Mouse (Mus musculus) stomach, embryonic 16.5 days (tissue): ENCODE measurements around the gene Mmgt2. TPM values are rescaled to one million over a fixed set of nuclear protein-coding genes. Genes with fewer than 3 reads are reported as not detected.
"Not testable (repeated sequence)": the region's sequence is repeated elsewhere in the genome, so short reads cannot be mapped to it uniquely, and the experiment has no call there.

Experiments used
- ATAC-seq: fragments of 200-750 bp; cut with Nextera tagmentation; 2 replicates; pipeline ENCODE4 v1.8.0; 2017; ENCODE audit warnings: moderate number of reproducible peaks, moderate TSS enrichment; ENCODE audit not compliant: insufficient read depth, low FRiP score
- H3K27ac ChIP-seq: fragments of 300-500 bp; sonication (generic); 2 replicates; pipeline ENCODE4 v1.5.1; 2014; ENCODE audit warnings: low read length
- H3K27me3 ChIP-seq: fragments of 300-500 bp; sonication (generic); 2 replicates; pipeline ENCODE4 v1.6.1; 2014; ENCODE audit warnings: low read length, control low read depth, mixed read lengths; ENCODE audit not compliant: control insufficient read depth, insufficient read depth
- H3K36me3 ChIP-seq: fragments of 300-500 bp; sonication (generic); 2 replicates; pipeline ENCODE4 v1.6.1; 2014; ENCODE audit warnings: low read length; ENCODE audit not compliant: control insufficient read depth, insufficient read depth
- H3K4me1 ChIP-seq: fragments of 300-500 bp; sonication (generic); 2 replicates; pipeline ENCODE4 v1.6.1; 2014; ENCODE audit warnings: low read length, control low read depth, mixed read lengths; ENCODE audit not compliant: control insufficient read depth, insufficient read depth
- H3K4me2 ChIP-seq: fragments of 300-500 bp; sonication (generic); 2 replicates; pipeline ENCODE4 v1.6.1; 2014; ENCODE audit warnings: low read depth, low read length, mixed read lengths
- H3K4me3 ChIP-seq: fragments of 300-500 bp; sonication (generic); replicated peaks from 2 replicates; pipeline ENCODE4 v1.5.1; 2014; ENCODE audit warnings: mild to moderate bottlenecking, low read length
- H3K9ac ChIP-seq: fragments of 300-500 bp; sonication (generic); 2 replicates; pipeline ENCODE4 v1.6.1; 2014; ENCODE audit warnings: low read length
- H3K9me3 ChIP-seq: fragments of 300-500 bp; sonication (generic); replicated peaks from 2 replicates; pipeline ENCODE4 v1.6.1; 2016; ENCODE audit warnings: low read length, control low read depth; ENCODE audit not compliant: control insufficient read depth
- WGBS: fragments of 180-500 bp; shearing (Covaris S2); extraction: QIAGEN DNeasy Blood & Tissue Kit; methylation state at CpG from one replicate; pipeline ENCODE4 v1.1.7; 2014; 5-methylcytosine and 5-hydroxymethylcytosine counted together
- polyA plus RNA-seq: library from polyadenylated mRNA; unstranded; fragments of >200 nt; fragmentation: Nextera tagmentation; extraction: Ambion mirVana; gene quantifications from 2 replicates; pipeline ENCODE4 v1.2.1, GENCODE M21; 2015

Mmgt2 gene
- polyA plus RNA-seq, 1 experiment from 2014 or later: 42.1 TPM

GRCm38 (mm10) chr11:62643681-62644363, 4.6 kb upstream of the Mmgt2 start:
- H3K27ac ChIP-seq: peak overlapping the region; percentile 9; the same call in 1 of the 2 replicates
- 80% methylated on average over 10 of the region's 10 CpGs for WGBS
- no peaks in the 10 kb centered on the region for H3K27me3 ChIP-seq
- H3K9ac ChIP-seq: no peak overlapping the region
- ATAC-seq: no peak
- peaks cover 47% of the 10 kb centered on the region for H3K4me1 ChIP-seq
- no peaks in the 10 kb centered on the region for H3K36me3 ChIP-seq
- no peaks in the 10 kb centered on the region for H3K9me3 ChIP-seq
- no peak overlapping the region for H3K4me2 ChIP-seq
- no peak overlapping the region for H3K4me3 ChIP-seq

- WGBS: 86% methylated on average over 5 of the region's 5 CpGs
- H3K4me2 ChIP-seq: no peak overlapping the region
- peak overlapping the region; percentile 59; the same call in 1 of the 2 replicates for H3K27ac ChIP-seq
- H3K9me3 ChIP-seq: no peaks in the 10 kb centered on the region
- H3K36me3 ChIP-seq: no peaks in the 10 kb centered on the region
- H3K4me1 ChIP-seq: peaks cover 47% of the 10 kb centered on the region
- ATAC-seq: no peak
- no peaks in the 10 kb centered on the region for H3K27me3 ChIP-seq
- no peak overlapping the region for H3K9ac ChIP-seq
- H3K4me3 ChIP-seq: no peak overlapping the region
Observed at GRCm38 (mm10) chr11:62644602-62645336, 3.7 kb upstream of the Mmgt2 start.

- Histone ChIP-seq H3K27ac (peak overlapping the region; percentile 59), H3K4me3 (no peak overlapping the region), H3K4me1 (peaks cover 47% of the 10 kb centered on the region), H3K27me3 (no peaks in the 10 kb centered on the region), H3K36me3 (no peaks in the 10 kb centered on the region), H3K9ac (peak overlapping the region; percentile 43; the same call in 1 of the 2 replicates), H3K9me3 (no peaks in the 10 kb centered on the region), H3K4me2 (peak overlapping the region; percentile 83)
- 73% methylated on average over 4 of the region's 4 CpGs for WGBS
- no peak for ATAC-seq
Observed at GRCm38 (mm10) chr11:62645337-62645675, 3.2 kb upstream of the Mmgt2 start.

- 12% methylated on average over 8 of the region's 8 CpGs for whole genome bisulfite sequencing
- no peak for ATAC-seq
- Histone ChIP-seq H3K27me3 (no peaks in the 10 kb centered on the region), H3K4me3 (peak overlapping the region; percentile 18), H3K9ac (peak overlapping the region; percentile 43), H3K4me2 (peak overlapping the region; percentile 83), H3K9me3 (no peaks in the 10 kb centered on the region), H3K4me1 (peaks cover 47% of the 10 kb centered on the region), H3K27ac (peak overlapping the region; percentile 59), H3K36me3 (no peaks in the 10 kb centered on the region)
Observed at GRCm38 (mm10) chr11:62645732-62646494, 2.6 kb upstream of the Mmgt2 start.

GRCm38 (mm10) chr11:62646495-62646843, 2.0 kb upstream of the Mmgt2 start:
- Histone ChIP-seq H3K27ac (peak overlapping the region; percentile 59), H3K4me3 (peak overlapping the region; percentile 18), H3K4me2 (peak overlapping the region; percentile 83), H3K9me3 (no peaks in the 10 kb centered on the region), H3K36me3 (no peaks in the 10 kb centered on the region), H3K9ac (peak overlapping the region; percentile 11; the same call in 1 of the 2 replicates), H3K27me3 (no peaks in the 10 kb centered on the region), H3K4me1 (peaks cover 47% of the 10 kb centered on the region)
- ATAC-seq: no peak
- 34% methylated on average over 4 of the region's 4 CpGs for WGBS

- peak overlapping the region; percentile 85; the same call in 1 of the 2 replicates for H3K9ac ChIP-seq
- no peaks in the 10 kb centered on the region for H3K9me3 ChIP-seq
Observed at GRCm38 (mm10) chr11:62646958-62647515, 1.4 kb upstream of the Mmgt2 start.

GRCm38 (mm10) chr11:62647661-62648590, 538 bp upstream of the Mmgt2 start, which contains the start of gene Lrrc75a:
Lrrc75a (minus strand) TSS chr11:62648523.
- WGBS: under 1% methylated on average over 80 of the region's 86 CpGs
- peak; percentile 44 for ATAC-seq
- H3K27ac ChIP-seq: peak within 1 kb of the TSS; percentile 90
- H3K36me3 ChIP-seq: no peaks in the 10 kb centered on the region
- peak within 1 kb of the TSS; percentile 83 for H3K4me2 ChIP-seq
- H3K9me3 ChIP-seq: no peaks in the 10 kb centered on the region
- peak within 1 kb of the TSS; percentile 85 for H3K9ac ChIP-seq
- H3K4me3 ChIP-seq: peak within 1 kb of the TSS; percentile 70
- H3K4me1 ChIP-seq: peaks cover 40% of the 10 kb centered on the region
- no peaks in the 10 kb centered on the region for H3K27me3 ChIP-seq

More at GRCm38 (mm10) chr11:62646958-62647515, 1.4 kb upstream of the Mmgt2 start:
- Histone ChIP-seq H3K4me3 (peak overlapping the region; percentile 70), H3K27me3 (no peaks in the 10 kb centered on the region), H3K4me1 (peaks cover 47% of the 10 kb centered on the region), H3K36me3 (no peaks in the 10 kb centered on the region), H3K27ac (0 out of 2 replicates have a peak overlapping the region, but pooled peaks have one; percentile 73), H3K4me2 (peak overlapping the region; percentile 83)
- 60% methylated on average over 7 of the region's 7 CpGs for WGBS
- no peak for ATAC-seq

GRCm38 (mm10) chr11:62649803-62650202, 1.3 kb downstream of the Mmgt2 start:
- not testable (repeated sequence) for H3K9ac ChIP-seq, ATAC-seq, H3K4me3 ChIP-seq, H3K36me3 ChIP-seq, H3K27ac ChIP-seq, H3K27me3 ChIP-seq, H3K9me3 ChIP-seq
- peaks cover 28% of the 10 kb centered on the region for H3K4me1 ChIP-seq
- H3K4me2 ChIP-seq: peak overlapping the region; percentile 83
- WGBS: 79% methylated on average over 4 of the region's 4 CpGs
